Mouse (Mus musculus) stomach, postnatal 0 days (tissue): ENCODE results near the gene Zfp653.

Source experiments
- CTCF ChIP-seq: IDR thresholded peaks from 2 replicates; pipeline ENCODE4 v1.5.1; 2016; ENCODE audit warnings: antibody characterized with exemption, low read depth, mild to moderate bottlenecking, moderate library complexity
- EP300 ChIP-seq: optimal IDR thresholded peaks from 2 replicates; pipeline ENCODE3; 2016; ENCODE audit warnings: antibody characterized with exemption

DNA sequence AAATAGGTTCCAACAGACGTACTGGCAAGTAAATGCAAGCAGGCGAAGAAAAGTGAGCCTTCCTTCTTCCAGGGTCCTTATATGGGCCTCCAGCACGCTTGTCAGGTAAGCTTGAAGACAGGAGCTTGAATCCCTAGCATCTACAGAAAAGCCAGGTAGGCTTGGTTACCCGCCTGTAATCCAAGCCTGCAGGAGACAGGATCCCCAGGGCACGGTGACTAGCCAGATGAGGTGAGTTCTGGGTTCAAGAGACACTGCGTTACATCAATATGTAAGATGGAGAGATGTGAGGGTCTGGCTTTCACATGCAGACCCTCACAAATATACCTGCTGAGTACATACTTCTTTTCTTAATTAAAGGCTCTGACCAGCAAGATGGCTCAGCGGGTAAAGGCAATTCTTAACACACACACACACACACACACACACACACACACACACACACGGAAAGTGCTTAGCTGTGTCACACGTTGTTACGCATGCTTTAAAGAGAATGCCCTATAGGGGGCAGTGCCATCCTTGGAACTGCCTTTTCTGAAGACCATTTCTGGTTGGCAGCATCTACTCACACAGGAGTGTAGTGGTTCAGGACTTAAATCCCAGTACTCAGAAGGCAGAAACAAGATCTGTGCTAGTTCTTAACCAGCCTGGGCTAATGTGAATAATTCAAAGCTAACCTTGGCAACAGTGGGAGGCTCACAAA, 46.7 kb upstream of the Zfp653 start:
- TF ChIP-seq CTCF (peak; percentile 86), EP300 (no peak)
